Mouse (Mus musculus): ENCODE data around the gene Git2.

Gene Git2

DNA sequence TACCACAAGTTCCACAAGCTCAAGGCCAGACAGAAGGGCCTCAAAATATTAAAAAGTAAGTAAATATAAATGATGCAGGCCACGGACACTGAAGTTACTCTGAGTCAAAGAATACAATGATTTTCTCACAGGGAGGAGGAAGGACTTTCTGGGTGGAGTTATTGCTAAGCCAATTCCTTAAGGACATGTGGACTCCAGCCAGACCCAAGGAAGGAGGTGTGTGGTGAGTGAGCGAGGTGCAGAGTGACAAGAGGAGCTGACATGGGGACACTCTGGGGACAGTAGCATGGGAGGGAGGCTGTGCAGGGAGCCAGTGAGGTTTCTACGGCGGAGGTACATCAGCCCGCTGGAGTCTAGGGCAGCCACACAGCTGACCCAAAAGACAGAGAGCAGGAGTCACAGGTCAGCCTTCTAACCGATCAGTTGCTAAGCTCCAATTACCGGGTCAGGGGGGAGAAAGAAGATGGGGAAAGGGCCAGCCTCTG lies 88.5 kb downstream of the Git2 start:
- no peak for DNase-seq (ENCODE audit: low spot score)

DNA sequence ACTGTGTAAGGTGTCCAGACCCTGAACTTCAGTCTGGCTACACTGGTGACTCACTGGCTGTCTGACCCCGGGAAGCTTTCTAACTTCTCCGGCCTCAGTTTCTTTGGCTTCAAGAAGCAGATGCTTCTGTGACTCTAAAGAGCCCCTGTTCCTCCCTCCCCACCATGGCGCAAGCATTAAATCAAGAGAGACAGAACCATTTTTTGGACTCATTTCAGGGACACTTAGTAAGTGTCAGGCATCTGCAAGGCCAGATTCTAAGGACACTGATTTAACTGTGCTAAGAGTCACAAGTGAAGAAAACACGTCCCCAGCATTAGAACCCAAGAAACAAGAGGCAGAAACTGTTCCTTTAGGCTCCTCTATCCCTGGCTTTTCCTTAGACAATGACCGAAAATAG lies 89.3 kb downstream of the Git2 start:
- no peak for DNase-seq (ENCODE audit: low spot score)

- DNase-seq (ENCODE audit: low spot score): no peak
These were observed 93.6 kb downstream of the Git2 start for GRCm38 (mm10) chr5:114681717-114682116.

GRCm38 (mm10) chr5:114680676-114681285 lies 94.5 kb downstream of the Git2 start:
- no peak for DNase-seq (ENCODE audit: low spot score)

- DNase-seq (ENCODE audit: low spot score): no peak
These were observed 95.3 kb downstream of the Git2 start for GRCm38 (mm10) chr5:114679841-114680591.
